Mouse (Mus musculus) embryonic fibroblast, embryonic 13.5 days (primary cell): ENCODE measurements at regions not wholly inside any gene's neighbourhood (a gene's known extent, or its start where the extent isn't known, plus 50 kb on each side); places are given as distances from the start of the nearest gene placed in this dataset.

ENCODE experiments used
- CTCF ChIP-seq: IDR thresholded peaks from 2 replicates; pipeline ENCODE4 v1.5.1; 2011; ENCODE audit warnings: mild to moderate bottlenecking, control low read depth, low read length, moderate library complexity, borderline replicate concordance; ENCODE audit not compliant: insufficient read depth
- POLR2A ChIP-seq: IDR thresholded peaks from 2 replicates; pipeline ENCODE4 v1.6.1; 2011; ENCODE audit warnings: low read depth, mild to moderate bottlenecking, control low read depth, low read length, moderate library complexity

DNA sequence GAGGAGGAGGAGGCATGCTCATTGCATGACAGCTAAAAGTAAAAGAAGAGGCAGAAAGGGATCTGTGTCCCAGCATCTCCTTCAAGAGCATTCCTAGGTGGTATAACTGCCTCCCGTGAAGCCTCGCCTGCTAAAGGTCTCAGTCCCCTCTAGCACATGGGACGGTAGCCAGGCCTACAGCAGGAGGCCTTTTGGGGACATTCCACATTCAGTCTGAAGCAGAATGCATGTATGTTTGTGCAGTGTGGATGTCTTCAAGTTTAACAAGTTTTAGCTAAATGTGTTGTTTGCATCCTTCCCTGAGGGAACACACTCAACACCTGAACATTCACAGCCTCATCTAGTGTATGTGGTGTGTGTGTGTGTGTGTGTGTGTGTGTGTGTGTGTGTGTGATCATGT lies 64.8 kb upstream of the Gm11983 start:
- TF ChIP-seq POLR2A (no peak), CTCF (no peak)
